Mouse (Mus musculus) ES-Bruce4 (cell line): ENCODE data around the gene Pus10.

ENCODE experiments used
- CTCF ChIP-seq: IDR thresholded peaks from one replicate; pipeline ENCODE4 v1.8.1; 2011; ENCODE audit warnings: low read depth, low read length
- EP300 ChIP-seq: IDR thresholded peaks from 2 replicates; pipeline ENCODE4 v1.6.1; 2011; ENCODE audit warnings: low read depth, low read length; ENCODE audit not compliant: insufficient read depth
- POLR2A ChIP-seq: IDR thresholded peaks from one replicate; pipeline ENCODE4 v1.8.1; 2011; ENCODE audit warnings: low read length; ENCODE audit not compliant: insufficient read depth

DNA sequence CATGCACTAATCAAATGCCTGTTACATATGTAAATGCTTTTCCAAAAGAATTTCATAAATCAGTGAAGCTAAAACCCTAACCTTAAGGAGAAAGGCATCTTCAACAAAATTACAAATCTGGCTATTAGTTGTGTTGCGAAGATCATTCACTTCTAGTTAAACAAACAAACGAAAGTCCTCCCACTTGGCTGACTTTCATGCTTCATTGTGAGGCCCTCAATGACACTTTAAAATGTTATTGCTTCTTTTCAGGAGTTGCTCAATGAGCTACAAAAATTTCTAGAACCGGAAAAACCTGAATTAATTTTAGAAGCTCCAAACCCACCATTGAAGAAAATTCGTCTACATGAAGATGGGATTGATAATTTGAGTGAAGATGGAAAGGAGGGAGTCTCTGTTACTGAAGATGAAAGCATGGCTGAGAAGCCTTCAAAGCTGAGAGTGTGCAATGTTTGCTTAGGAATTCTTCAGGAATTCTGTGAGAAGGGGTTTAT is 6.8 kb downstream of the Pus10 start:
- TF ChIP-seq CTCF: no peak
- no peak for TF ChIP-seq POLR2A
- no peak for TF ChIP-seq EP300
